Mouse (Mus musculus) heart, postnatal 4 days (tissue): Measurements from ENCODE around the gene Rps19bp1. TPM values are rescaled to one million over a fixed set of nuclear protein-coding genes. Genes with fewer than 3 reads are reported as not detected.
A peak's percentile ranks its signal among the peaks of the same experiment; 100 is the strongest.

ENCODE experiments used
- DNase-seq: peaks from one replicate; pipeline ENCODE4 v3.0.0; 2021
- total RNA-seq, 2 experiments: library from RNA; stranded (reverse); gene quantifications; 2 replicates each; pipeline ENCODE4 v1.2.3; 2021

Gene Rps19bp1
- total RNA-seq, 2 experiments from 2014 or later, result 26.1 to 27.2 TPM

DNA sequence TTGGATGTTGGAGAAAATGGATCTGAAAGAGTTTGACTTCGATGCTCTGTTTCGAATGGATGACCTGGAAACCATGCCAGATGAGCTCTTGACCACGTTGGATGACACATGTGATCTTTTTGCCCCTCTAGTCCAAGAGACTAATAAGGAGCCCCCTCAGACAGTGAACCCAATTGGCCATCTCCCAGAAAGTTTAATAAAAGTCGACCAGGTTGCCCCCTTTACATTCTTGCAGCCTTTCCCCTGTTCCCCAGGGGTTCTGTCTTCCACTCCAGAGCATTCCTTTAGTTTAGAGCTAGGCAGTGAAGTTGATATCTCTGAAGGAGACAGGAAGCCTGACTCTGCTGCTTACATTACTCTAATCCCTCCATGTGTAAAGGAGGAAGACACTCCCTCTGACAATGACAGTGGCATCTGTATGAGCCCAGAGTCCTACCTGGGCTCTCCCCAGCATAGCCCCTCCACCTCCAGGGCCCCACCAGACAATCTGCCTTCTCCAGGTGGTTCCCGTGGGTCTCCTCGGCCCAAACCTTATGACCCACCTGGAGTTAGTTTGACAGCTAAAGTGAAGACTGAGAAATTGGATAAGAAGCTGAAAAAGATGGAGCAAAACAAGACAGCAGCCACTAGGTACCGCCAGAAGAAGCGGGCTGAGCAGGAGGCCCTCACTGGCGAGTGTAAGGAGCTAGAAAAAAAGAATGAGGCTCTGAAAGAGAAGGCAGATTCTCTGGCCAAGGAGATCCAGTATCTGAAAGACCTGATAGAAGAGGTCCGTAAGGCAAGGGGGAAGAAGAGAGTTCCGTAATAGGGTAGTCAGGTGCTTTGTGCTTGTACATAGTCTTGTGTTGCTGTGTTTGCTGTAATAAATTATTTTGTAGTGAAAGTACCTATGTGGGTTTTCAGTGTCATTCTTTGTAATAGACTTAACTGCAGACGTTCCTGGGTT is 7.2 kb downstream of the Rps19bp1 start:
- DNase-seq, result no peak

DNA sequence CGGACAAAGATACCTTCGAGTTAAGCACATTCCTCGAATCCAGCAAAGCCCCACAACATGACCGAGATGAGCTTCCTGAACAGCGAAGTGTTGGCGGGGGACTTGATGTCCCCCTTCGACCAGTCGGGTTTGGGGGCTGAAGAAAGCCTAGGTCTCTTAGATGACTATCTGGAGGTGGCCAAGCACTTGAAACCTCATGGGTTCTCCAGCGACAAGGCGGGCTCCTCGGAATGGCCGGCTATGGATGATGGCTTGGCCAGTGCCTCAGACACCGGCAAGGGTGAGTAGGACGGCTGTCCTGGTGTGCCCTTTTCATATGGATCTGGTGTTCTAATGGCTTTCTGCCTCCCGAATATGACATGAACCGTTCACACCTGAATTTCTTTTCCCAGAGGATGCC is 7.9 kb downstream of the Rps19bp1 start:
- peak; percentile 40 for DNase-seq

DNA sequence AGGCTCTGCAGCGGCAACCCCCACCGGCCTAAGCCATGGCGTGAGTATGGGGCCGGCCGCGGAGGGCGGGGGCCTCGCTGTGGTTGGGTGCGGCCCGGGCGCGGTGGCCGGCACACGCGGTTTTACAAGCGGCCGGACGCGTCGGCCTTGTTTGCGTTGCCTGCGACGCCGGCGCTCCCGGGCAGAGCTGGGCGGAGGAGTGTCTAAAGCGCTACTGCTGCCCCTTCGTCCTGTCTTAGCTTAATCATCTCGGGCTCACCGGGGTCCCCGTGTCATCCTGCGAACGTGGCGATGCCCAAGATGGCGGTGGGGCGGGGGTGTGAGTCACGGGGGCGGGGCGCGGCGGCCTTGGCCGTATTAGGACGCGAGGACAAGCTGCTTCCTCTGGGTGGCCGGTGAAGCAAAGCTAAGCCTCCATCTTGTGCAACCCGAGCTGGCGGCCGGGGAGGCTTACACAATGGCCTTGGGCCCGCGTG is 8.4 kb downstream of the Rps19bp1 start:
- peak; percentile 90 for DNase-seq

- peak; percentile 97 for DNase-seq
Observed at GRCm38 (mm10) chr15:80254847-80255645, 9.1 kb downstream of the Rps19bp1 start, which contains the start of gene Atf4. Gene Atf4 (plus strand): TSS chr15:80255184.

GRCm38 (mm10) chr15:80254207-80254606 is 9.9 kb downstream of the Rps19bp1 start:
- DNase-seq, result peak; percentile 71

- no peak for DNase-seq
Observed at GRCm38 (mm10) chr15:80253530-80253929, 10.6 kb downstream of the Rps19bp1 start.

DNA sequence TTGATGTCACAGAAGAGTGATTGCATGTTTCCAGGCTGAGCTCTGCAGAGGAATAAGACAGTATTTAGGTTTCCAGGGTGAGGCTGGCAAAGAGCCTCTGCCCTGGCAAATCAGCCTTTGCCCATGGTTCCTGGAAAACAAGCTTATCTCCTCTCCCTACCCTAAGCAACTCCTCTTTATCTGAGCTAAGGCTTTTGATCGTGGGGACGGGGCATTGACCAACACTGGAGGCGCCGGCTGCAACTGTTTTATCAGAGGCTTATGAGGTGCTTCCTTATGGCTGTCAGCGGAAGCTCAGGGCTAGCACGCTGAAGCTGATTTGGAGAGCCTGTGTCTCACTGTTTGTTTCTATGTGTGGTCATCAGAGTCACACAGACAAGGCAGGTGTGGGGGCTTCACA is 13.5 kb downstream of the Rps19bp1 start:
- DNase-seq, result peak; percentile 23

- DNase-seq, result no peak
Observed at GRCm38 (mm10) chr15:80249672-80250071, 14.4 kb downstream of the Rps19bp1 start.

GRCm38 (mm10) chr15:80248596-80248995 is 15.5 kb downstream of the Rps19bp1 start:
- DNase-seq, result no peak

GRCm38 (mm10) chr15:80248135-80248534 is 16.0 kb downstream of the Rps19bp1 start:
- no peak for DNase-seq

DNA sequence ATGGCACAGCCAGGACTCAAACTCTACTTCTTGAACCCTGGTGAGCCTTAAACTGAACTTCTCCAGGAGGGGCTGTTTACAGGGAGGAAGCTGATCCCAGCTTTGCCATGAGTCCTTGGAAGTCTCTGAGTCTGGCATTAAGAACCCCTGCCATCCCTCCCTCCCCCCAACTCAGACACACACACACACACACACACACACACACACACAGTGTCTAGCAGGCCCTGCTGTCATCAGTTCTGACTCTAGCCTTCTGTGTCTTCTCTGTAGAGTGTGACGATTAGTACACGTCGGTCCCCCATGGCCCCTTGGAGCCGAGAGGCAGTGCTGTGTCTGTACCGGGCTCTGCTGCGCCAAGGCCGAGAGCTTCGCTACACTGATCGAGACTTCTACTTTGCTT is 28.6 kb downstream of the Rps19bp1 start, which contains the start of gene AC140267.1:
Gene AC140267.1, plus strand, starts transcription at position 301 of the 400 bp plus-strand sequence.
- no peak for DNase-seq

DNA sequence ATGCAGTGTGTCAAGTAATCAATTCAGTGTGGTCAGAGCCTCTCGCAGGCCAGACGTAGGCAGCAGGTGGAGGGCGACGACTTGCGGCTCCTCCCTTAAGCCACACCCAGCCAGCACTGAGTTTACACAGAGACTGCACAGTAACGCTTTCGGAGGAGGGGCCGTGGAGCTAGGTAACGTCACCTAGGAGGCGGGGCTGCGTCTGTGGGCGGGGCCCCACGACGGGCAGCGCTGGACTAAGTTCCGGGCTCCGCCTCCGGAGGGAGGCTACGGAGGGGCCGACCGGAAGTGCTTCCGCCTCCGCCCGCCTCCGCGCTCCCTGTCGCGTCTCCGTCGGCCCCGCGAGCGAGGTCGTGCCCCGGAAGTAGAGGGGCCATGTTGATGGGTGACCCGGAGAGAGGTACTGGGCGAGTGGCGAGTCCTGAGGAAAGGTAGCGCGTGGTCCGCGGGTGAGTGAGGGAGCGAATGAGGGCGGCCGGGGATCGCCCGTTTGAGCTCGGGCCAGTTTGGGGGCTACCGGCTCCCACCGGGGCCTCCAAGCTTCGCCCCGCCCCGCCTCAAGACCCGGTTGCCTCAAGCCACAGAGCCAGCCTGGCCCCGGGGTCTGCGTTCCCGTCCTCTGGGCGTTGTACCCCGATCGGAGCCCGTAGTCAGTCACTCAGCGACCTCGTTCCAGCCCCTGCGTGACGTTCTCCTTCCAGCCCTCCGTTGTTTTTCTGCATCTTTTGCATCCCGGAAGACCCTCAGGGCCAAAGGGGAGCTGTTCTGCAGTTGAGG is 30.2 kb downstream of the Rps19bp1 start, which contains the start of gene Mief1:
Gene Mief1, plus strand, starts transcription at position 286 of the 777 bp plus-strand sequence.
- peak; percentile 98 for DNase-seq

DNA sequence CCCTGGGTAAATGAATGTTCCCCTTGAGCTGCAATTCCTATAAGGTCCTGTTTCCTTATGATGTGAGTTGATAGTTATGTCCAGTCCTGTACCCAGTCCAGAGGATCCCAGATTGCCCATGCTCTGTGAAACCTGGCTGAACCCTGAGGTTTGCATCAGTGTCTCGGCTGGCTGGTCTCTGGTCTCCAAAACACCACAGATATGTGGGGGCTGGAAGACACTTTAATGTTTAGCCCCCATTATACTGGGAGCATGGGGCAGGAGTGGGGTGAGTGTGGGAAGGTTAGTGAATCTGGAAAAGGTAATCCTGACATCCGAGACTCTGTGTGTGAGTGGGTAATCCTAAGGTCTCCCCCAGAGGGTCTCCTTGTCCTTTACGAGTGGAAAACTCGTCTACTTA is 31.1 kb downstream of the Rps19bp1 start:
- DNase-seq, result no peak

DNA sequence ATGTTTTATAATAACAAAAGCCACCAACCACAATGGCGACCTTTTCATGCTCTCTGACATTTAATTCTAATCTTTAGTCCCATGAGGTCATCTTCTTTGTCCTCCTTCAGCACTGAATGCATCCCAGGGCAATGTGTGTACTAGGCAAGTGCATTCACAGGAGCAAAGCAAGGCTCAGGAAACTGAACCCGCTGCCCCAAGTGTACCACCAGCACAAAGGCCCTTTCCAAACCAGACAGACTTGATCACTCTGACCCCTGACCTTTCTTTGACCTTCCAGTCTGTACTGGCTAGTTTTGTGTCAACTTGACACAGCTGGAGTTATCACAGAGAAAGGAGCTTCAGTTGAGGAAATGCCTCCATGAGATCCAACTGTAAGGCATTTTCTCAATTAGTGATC is 31.8 kb downstream of the Rps19bp1 start:
- no peak for DNase-seq

DNA sequence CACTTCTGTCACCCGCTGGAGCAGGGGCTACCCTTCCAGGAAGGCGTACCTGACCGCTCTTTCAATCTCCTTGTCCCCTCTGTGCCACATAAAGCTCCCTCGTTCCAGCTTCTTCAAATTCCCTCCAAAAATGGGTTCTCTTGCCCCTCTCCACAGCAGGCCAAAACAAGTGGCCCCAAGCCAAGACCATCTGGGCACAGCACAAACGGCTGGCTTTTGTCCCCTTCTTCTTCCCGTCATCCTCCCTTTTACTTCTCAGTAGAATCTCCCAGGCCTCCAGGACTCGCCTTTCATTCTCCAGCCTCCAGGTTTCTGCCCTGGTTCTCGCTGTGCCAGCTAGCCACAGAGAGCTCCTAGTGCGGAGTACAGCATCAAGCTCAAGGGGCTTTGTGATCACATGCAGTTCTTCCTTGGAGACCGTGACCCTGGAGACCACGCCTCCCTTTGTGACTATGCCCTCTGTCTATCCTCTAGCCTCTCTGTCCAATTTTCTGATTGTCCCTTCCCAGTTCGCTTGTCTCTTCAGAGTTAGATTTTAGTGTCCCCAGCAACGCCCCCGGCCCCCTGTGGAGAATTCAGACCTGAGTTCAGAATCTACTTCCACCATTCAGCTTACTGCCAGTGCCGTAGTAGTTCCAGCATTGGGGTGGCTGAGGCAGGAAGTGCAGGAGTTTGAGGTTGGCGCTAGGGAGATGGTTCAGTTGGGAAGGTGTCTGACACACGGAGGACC is 35.9 kb downstream of the Rps19bp1 start:
- no peak for DNase-seq

- DNase-seq, result peak; percentile 76
Observed at GRCm38 (mm10) chr15:80225796-80226195, 38.3 kb downstream of the Rps19bp1 start.

DNA sequence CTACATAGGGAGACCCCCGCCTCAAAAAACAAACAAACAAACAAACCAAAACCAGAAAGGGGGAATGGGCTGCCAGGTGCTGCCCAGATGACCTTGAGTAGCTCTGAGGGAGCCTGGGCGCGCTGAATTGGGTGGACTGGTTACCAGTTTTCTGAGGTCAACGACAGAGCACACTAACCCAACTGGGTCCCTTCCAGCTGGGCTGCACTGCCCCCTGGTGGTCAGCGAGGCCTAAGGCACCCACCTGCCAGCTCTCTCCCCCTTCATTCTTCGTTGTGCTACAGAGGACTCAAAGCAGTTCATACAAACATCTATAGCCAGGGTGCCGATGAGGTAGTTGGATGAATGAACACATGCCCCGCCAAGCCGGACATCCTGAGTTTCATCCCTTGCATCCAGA is 38.9 kb downstream of the Rps19bp1 start:
- DNase-seq, result peak; percentile 89

GRCm38 (mm10) chr15:80223751-80224150 is 40.4 kb downstream of the Rps19bp1 start:
- DNase-seq, result no peak

DNA sequence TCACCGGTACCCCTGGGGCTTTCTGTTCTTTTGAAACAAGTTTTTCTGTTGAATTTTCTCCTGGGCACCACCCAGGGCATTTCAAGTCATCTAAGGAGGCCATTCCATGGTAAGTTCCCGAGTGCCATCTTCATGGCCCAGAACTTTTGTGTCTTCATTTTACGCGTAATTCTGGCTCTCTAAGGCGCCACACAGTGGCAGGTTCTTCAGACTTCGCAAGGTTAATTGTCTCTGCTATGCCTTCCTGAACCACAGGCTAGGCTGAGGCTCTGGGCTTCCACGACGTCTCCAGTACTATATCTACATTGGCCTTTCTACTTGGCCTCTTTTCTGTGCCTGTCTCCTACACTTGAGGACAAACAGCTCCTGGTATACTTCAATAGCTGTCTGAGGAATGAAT is 43.1 kb downstream of the Rps19bp1 start:
- DNase-seq, result no peak

- DNase-seq, result no peak
Observed at GRCm38 (mm10) chr15:80219705-80220657, 44.1 kb downstream of the Rps19bp1 start.
